Mouse (Mus musculus): ENCODE measurements around the gene Ascc3. TPM values are rescaled to one million over a fixed set of nuclear protein-coding genes. Genes with fewer than 3 reads are reported as not detected.
A peak's percentile ranks its signal among the peaks of the same experiment; 100 is the strongest.

Gene Ascc3
- polyA plus RNA-seq, 1 experiment from 2014 or later, result 19.9 TPM

DNA sequence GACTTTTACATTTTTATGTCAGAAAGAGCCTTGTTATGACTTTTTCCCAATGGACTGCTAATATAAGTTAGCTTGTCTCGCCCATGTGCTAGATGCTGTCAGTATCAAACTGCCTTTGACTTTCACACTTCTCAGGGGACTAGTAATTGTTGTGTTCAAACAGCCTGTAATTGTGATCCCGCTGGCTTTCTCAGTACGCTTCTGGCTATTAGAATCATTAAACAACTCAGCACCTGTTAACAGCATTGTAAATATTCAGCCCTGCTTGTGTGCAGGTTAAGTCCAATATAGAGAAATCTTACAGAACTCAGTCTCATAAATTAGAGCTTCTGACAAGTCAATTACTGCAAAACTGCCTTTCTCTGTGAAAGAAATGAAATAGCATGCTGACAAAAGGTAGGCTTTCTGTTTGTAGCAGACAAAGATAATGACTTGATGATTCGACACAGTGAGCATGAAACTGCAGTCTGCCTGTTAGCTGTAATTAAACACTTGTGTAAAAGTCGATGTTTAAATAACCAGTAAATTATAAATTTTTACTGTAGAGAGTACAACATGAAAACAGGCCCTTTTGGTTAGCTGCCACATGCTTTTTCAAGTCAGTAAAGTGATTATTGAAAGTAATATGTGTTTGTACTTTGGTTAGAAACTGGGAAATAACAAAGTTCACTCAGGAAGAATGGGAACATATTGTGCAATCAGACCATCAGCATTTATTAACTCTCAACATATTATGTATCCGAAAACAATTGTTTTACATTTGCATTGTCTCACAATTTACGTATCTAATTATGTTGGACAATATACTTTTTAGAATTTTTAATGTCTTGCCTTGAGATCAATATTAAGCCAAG is 171.2 kb downstream of the Ascc3 start:
- no peak overlapping the region for H3K4me2 ChIP-seq
- no peak overlapping the region for H3K4me3 ChIP-seq
- no peak for ATAC-seq
- H3K9ac ChIP-seq, result no peak overlapping the region
- H3K36me3 ChIP-seq, result peaks cover 10% of the 10 kb centered on the region
- no peaks in the 10 kb centered on the region for H3K9me3 ChIP-seq (replicated peaks)
- no peaks in the 10 kb centered on the region for H3K27me3 ChIP-seq (replicated peaks)
- 0 out of 2 replicates have a peak, but pooled peaks cover 3% of the 10 kb centered on the region for H3K4me1 ChIP-seq
- WGBS (ENCODE audit: insufficient replicate concordance), result 73% methylated on average over 7 of the region's 7 CpGs
- 0 out of 2 replicates have a peak overlapping the region, but pooled peaks have one; percentile 14 for H3K27ac ChIP-seq

- no peaks in the 10 kb centered on the region for H3K4me1 ChIP-seq
- no peak overlapping the region for H3K27ac ChIP-seq
- no peak overlapping the region for H3K4me2 ChIP-seq
- H3K9me3 ChIP-seq (replicated peaks), result no peaks in the 10 kb centered on the region
- 73% methylated on average over 2 of the region's 2 CpGs for WGBS (ENCODE audit: insufficient replicate concordance)
- ATAC-seq, result no peak
- no peaks in the 10 kb centered on the region for H3K27me3 ChIP-seq (replicated peaks)
- no peak overlapping the region for H3K9ac ChIP-seq
- peaks cover 6% of the 10 kb centered on the region for H3K36me3 ChIP-seq
- H3K4me3 ChIP-seq, result no peak overlapping the region
Observed at GRCm38 (mm10) chr10:50772811-50773210, 180.3 kb downstream of the Ascc3 start.

GRCm38 (mm10) chr10:50773846-50774245 is 181.4 kb downstream of the Ascc3 start:
- Histone ChIP-seq H3K27me3 (replicated peaks) (no peaks in the 10 kb centered on the region), H3K4me2 (no peak overlapping the region), H3K9me3 (replicated peaks) (no peaks in the 10 kb centered on the region), H3K4me1 (no peaks in the 10 kb centered on the region), H3K36me3 (peaks cover 3% of the 10 kb centered on the region; the same call in 1 of the 2 replicates), H3K9ac (no peak overlapping the region), H3K4me3 (no peak overlapping the region), H3K27ac (no peak overlapping the region)
- WGBS (ENCODE audit: insufficient replicate concordance), result 72% methylated on average over 2 of the region's 2 CpGs
- ATAC-seq, result no peak

GRCm38 (mm10) chr10:50792840-50793239 is 200.4 kb downstream of the Ascc3 start:
- ATAC-seq, result no peak
- Histone ChIP-seq H3K36me3 (no peaks in the 10 kb centered on the region), H3K27me3 (replicated peaks) (no peaks in the 10 kb centered on the region), H3K27ac (no peak overlapping the region), H3K9ac (no peak overlapping the region), H3K4me2 (no peak overlapping the region), H3K4me3 (no peak overlapping the region), H3K9me3 (replicated peaks) (no peaks in the 10 kb centered on the region), H3K4me1 (no peaks in the 10 kb centered on the region)
- WGBS (ENCODE audit: insufficient replicate concordance), result 75% methylated on average over 5 of the region's 5 CpGs

DNA sequence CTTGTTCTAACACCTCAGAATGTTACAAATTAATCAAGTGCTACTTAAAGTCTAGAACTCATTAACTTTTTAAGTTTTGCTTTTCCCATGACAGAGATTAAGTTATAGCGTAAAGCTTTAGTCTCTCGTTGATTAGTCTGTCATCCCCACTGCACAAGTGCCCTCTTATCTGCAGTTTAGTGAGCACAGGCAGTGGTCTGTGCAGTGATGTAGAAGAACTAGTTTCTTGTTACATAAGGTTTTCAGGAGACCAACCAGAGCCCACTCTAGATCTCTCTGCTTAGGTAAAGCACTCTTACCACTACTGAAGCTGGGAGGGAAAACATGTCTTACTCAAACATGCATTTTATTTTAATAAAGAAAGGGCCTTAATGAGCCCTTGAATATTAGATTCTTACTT is 209.1 kb downstream of the Ascc3 start:
- Histone ChIP-seq H3K27me3 (replicated peaks) (no peaks in the 10 kb centered on the region), H3K4me3 (no peak overlapping the region), H3K4me2 (no peak overlapping the region), H3K27ac (no peak overlapping the region), H3K9me3 (replicated peaks) (no peaks in the 10 kb centered on the region), H3K36me3 (no peaks in the 10 kb centered on the region), H3K4me1 (no peaks in the 10 kb centered on the region), H3K9ac (no peak overlapping the region)
- 68% methylated on average over 2 of the region's 2 CpGs for WGBS (ENCODE audit: insufficient replicate concordance)
- no peak for ATAC-seq

DNA sequence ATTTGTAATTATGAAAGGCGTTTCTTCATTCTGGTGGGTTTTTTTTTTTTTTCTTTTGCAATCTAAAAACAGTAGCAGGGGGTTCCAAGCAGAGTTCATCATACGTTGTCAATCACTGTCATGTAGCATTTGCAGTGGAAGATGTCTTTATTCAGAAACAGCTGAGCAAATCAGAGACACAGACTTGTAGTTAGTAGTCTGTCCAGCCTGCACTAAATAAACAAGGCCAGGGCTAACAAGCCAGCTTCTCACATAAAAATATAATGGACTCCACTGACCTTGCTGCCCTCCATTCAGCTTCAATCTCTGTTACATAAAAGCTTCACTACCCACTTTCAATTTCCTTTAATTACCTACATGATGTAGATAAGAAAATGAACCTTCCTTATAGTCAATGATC is 209.9 kb downstream of the Ascc3 start:
- ATAC-seq, result no peak

DNA sequence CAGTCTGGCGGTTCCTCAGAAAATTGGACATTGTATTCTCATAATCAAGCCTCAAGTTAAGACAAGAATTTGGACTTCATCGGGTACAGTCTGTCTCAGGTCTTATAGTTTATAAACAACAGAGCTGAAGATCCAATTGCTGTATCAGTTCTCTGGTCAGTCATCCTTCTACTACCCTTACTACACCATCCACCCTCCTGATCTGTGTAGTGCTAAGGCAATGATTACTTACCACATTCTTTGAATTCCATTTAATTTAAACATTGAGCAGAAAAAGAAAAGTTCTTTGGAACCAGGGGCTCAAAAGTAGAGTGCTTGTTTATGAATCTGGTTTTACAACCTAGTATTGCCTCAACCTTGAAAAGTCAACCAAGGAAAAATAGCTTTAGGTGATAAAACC is 213.7 kb downstream of the Ascc3 start:
- Histone ChIP-seq H3K4me3 (no peak overlapping the region), H3K36me3 (no peaks in the 10 kb centered on the region), H3K27ac (no peak overlapping the region), H3K4me1 (no peaks in the 10 kb centered on the region), H3K27me3 (replicated peaks) (no peaks in the 10 kb centered on the region), H3K9me3 (replicated peaks) (no peaks in the 10 kb centered on the region), H3K4me2 (no peak overlapping the region), H3K9ac (no peak overlapping the region)
- no peak for ATAC-seq
- 73% methylated on average over 2 of the region's 2 CpGs for WGBS (ENCODE audit: insufficient replicate concordance)

More for the DNA sequence above, 209.9 kb downstream of the Ascc3 start:
- 72% methylated on average over 2 of the region's 2 CpGs for WGBS (ENCODE audit: insufficient replicate concordance)
- no peaks in the 10 kb centered on the region for H3K27me3 ChIP-seq (replicated peaks)
- H3K4me2 ChIP-seq, result no peak overlapping the region
- H3K36me3 ChIP-seq, result no peaks in the 10 kb centered on the region
- H3K27ac ChIP-seq, result no peak overlapping the region
- H3K9ac ChIP-seq, result no peak overlapping the region
- H3K9me3 ChIP-seq (replicated peaks), result no peaks in the 10 kb centered on the region
- no peaks in the 10 kb centered on the region for H3K4me1 ChIP-seq
- no peak overlapping the region for H3K4me3 ChIP-seq

- ATAC-seq, result no peak
- Histone ChIP-seq H3K4me3 (no peak overlapping the region), H3K36me3 (peaks cover 14% of the 10 kb centered on the region), H3K9me3 (replicated peaks) (no peaks in the 10 kb centered on the region), H3K27me3 (replicated peaks) (no peaks in the 10 kb centered on the region), H3K27ac (no peak overlapping the region), H3K9ac (no peak overlapping the region), H3K4me1 (no peaks in the 10 kb centered on the region), H3K4me2 (no peak overlapping the region)
- 80% methylated on average over 1 of the region's 1 CpGs for WGBS (ENCODE audit: insufficient replicate concordance)
Observed at GRCm38 (mm10) chr10:50822363-50822762, 229.9 kb downstream of the Ascc3 start.

- no peak overlapping the region for H3K9ac ChIP-seq
- H3K4me3 ChIP-seq, result no peak overlapping the region
- no peak overlapping the region for H3K27ac ChIP-seq
- no peaks in the 10 kb centered on the region for H3K4me1 ChIP-seq
- H3K9me3 ChIP-seq (replicated peaks), result no peaks in the 10 kb centered on the region
- no peak overlapping the region for H3K4me2 ChIP-seq
- H3K36me3 ChIP-seq, result peaks cover 18% of the 10 kb centered on the region
- H3K27me3 ChIP-seq (replicated peaks), result no peaks in the 10 kb centered on the region
- ATAC-seq, result no peak
Observed at GRCm38 (mm10) chr10:50826829-50827228, 234.4 kb downstream of the Ascc3 start.

DNA sequence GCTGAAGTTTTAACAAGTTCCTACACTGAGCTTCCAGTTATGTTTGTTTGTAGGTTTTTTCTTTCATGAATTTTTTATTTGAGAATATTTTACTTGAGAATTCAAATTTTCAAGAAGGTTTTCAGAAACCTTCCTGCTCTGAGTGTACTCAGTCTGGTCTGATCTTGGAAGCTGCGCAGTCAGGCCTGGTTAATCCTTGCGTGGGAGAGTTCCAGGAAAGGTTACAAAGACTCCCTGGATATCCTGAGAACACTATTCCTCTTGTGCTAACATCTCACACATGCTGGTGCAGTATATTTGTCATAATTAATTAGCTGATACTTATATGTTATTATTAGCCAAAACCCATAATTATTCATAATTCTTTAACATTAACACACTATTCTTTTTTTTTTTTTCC is 242.1 kb downstream of the Ascc3 start:
- peaks cover 5% of the 10 kb centered on the region; the same call in 1 of the 2 replicates for H3K36me3 ChIP-seq
- no peaks in the 10 kb centered on the region for H3K9me3 ChIP-seq (replicated peaks)
- no peak overlapping the region for H3K27ac ChIP-seq
- ATAC-seq, result no peak
- no peak overlapping the region for H3K9ac ChIP-seq
- no peak overlapping the region for H3K4me3 ChIP-seq
- no peaks in the 10 kb centered on the region for H3K4me1 ChIP-seq
- H3K27me3 ChIP-seq (replicated peaks), result no peaks in the 10 kb centered on the region
- WGBS (ENCODE audit: insufficient replicate concordance), result 79% methylated on average over 2 of the region's 2 CpGs
- no peak overlapping the region for H3K4me2 ChIP-seq

DNA sequence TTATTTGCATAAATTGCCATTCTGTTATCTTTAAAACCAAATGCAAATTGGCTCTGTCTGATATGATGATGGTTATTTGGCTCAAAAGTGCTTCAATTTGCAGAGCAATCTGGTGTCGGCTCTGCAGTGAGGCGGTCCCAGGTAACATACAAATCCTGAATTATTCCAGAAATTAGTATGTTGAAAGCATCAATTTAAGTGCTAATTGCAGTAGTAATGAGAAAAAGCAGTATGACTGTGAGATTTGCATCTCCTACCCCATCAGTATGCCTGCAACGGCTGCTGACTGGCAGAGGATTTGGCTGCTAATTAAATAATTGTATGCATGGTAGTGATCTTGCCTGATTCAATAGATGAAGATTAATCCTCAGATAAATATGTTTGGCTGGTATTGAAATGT is 250.9 kb downstream of the Ascc3 start:
- H3K4me1 ChIP-seq, result no peaks in the 10 kb centered on the region
- H3K9ac ChIP-seq, result no peak overlapping the region
- no peak overlapping the region for H3K4me2 ChIP-seq
- ATAC-seq, result no peak
- H3K9me3 ChIP-seq (replicated peaks), result no peaks in the 10 kb centered on the region
- 92% methylated on average over 3 of the region's 3 CpGs for WGBS (ENCODE audit: insufficient replicate concordance)
- peaks cover 18% of the 10 kb centered on the region for H3K36me3 ChIP-seq
- no peak overlapping the region for H3K27ac ChIP-seq
- no peaks in the 10 kb centered on the region for H3K27me3 ChIP-seq (replicated peaks)
- no peak overlapping the region for H3K4me3 ChIP-seq

GRCm38 (mm10) chr10:50868202-50868601 is 275.7 kb downstream of the Ascc3 start:
- no peaks in the 10 kb centered on the region for H3K4me1 ChIP-seq
- whole genome bisulfite sequencing (ENCODE audit: insufficient replicate concordance), result 46% methylated on average over 4 of the region's 4 CpGs
- no peak overlapping the region for H3K27ac ChIP-seq
- no peaks in the 10 kb centered on the region for H3K27me3 ChIP-seq (replicated peaks)
- no peak overlapping the region for H3K9ac ChIP-seq
- no peak overlapping the region for H3K4me2 ChIP-seq
- H3K9me3 ChIP-seq (replicated peaks), result no peaks in the 10 kb centered on the region
- H3K36me3 ChIP-seq, result no peaks in the 10 kb centered on the region
- no peak for ATAC-seq
- no peak overlapping the region for H3K4me3 ChIP-seq

DNA sequence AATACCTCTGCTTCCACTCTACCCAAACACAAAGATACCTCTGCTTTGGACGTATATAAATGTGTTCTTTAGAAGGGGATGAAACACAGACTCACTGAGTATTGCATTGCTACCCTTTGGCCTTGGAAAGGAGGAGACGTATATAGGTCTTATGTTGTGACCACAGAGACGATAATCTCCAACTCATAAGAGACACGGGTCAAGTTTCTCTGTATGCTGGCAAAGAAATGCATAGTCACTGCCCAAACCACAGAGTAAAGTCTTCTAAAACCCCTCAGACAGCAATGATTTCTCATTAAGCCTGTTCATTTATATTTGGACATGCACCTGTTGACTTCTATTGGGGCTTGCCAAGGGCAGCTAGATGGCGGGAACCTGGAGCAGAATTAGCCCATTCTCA is 284.5 kb downstream of the Ascc3 start:
- ATAC-seq, result no peak
- Histone ChIP-seq H3K9me3 (replicated peaks) (no peaks in the 10 kb centered on the region), H3K27me3 (replicated peaks) (no peaks in the 10 kb centered on the region), H3K4me3 (no peak overlapping the region), H3K27ac (no peak overlapping the region), H3K9ac (no peak overlapping the region), H3K4me2 (no peak overlapping the region), H3K4me1 (no peaks in the 10 kb centered on the region), H3K36me3 (no peaks in the 10 kb centered on the region)
- WGBS (ENCODE audit: insufficient replicate concordance), result 28% methylated on average over 5 of the region's 5 CpGs

Measured in liver, embryonic 12.5 days (tissue).